Mouse (Mus musculus) MEL (cell line): ENCODE measurements around the gene Tex35. TPM values are rescaled to one million over a fixed set of nuclear protein-coding genes. Genes with fewer than 3 reads are reported as not detected.
A peak's percentile ranks its signal among the peaks of the same experiment; 100 is the strongest.

Source experiments
- DNase-seq: peaks from one replicate; pipeline ENCODE4 v3.0.0; 2011; ENCODE audit warnings: low read depth, low spot score
- H3K27ac ChIP-seq: 2 replicates; pipeline ENCODE4 v1.5.1; 2012; ENCODE audit warnings: low read depth, mild to moderate bottlenecking, control low read depth, low read length, moderate library complexity; ENCODE audit not compliant: control insufficient read depth
- H3K27me3 ChIP-seq, 2 experiments: fragments of 150-350 bp in 1 of 2; sonication (generic) in 1 of 2; 2 replicates each; pipeline ENCODE4 v1.6.1; 2012; ENCODE audit warnings: low read length in 2 of 2, mild to moderate bottlenecking in 2 of 2, improper control_type of control experiment in 1 of 2, moderate library complexity in 1 of 2; ENCODE audit not compliant: insufficient read depth in 2 of 2, control insufficient read depth in 1 of 2
- H3K36me3 ChIP-seq, 2 experiments: 2 replicates each; pipeline ENCODE4 v1.6.1; 2012 to 2014; ENCODE audit warnings: low read length in 2 of 2, improper control_type of control experiment in 1 of 2, inconsistent platforms in 1 of 2, mild to moderate bottlenecking in 1 of 2; ENCODE audit not compliant: insufficient read depth in 2 of 2, control insufficient read depth in 1 of 2
- H3K4me1 ChIP-seq, 2 experiments: fragments of 150-350 bp in 1 of 2; sonication (generic) in 1 of 2; 2 replicates each; pipeline ENCODE4 v1.6.1; 2012; ENCODE audit warnings: low read length in 2 of 2, improper control_type of control experiment in 1 of 2, mild to moderate bottlenecking in 1 of 2; ENCODE audit not compliant: insufficient read depth in 2 of 2, control insufficient read depth in 1 of 2
- H3K4me3 ChIP-seq, 2 experiments: fragments of 150-350 bp in 1 of 2; sonication (generic) in 1 of 2; 2 replicates each; pipeline ENCODE4 v1.5.1; 2012; ENCODE audit warnings: low read depth in 2 of 2, low read length in 2 of 2, mild to moderate bottlenecking in 2 of 2, moderate library complexity in 2 of 2, control low read depth in 1 of 2, improper control_type of control experiment in 1 of 2; ENCODE audit not compliant: control insufficient read depth in 1 of 2, insufficient read depth in 1 of 2
- H3K79me2 ChIP-seq: 2 replicates; pipeline ENCODE4 v1.6.1; 2012; ENCODE audit warnings: mild to moderate bottlenecking, low read length, moderate library complexity; ENCODE audit not compliant: control insufficient read depth, poor library complexity, insufficient read depth
- H3K9ac ChIP-seq: 2 replicates; pipeline ENCODE4 v1.6.1; 2012; ENCODE audit warnings: low read depth, mild to moderate bottlenecking, control low read depth, low read length, moderate library complexity; ENCODE audit not compliant: control insufficient read depth, poor library complexity, severe bottlenecking
- H3K9me3 ChIP-seq: fragments of 150-350 bp; sonication (generic); replicated peaks from 2 replicates; pipeline ENCODE4 v1.6.1; 2012; ENCODE audit warnings: mild to moderate bottlenecking, low read length, improper control_type of control experiment, moderate library complexity; ENCODE audit not compliant: insufficient read depth
- BHLHE40 ChIP-seq: IDR thresholded peaks from 2 replicates; pipeline ENCODE4 v1.6.1; 2012; ENCODE audit warnings: low read depth, mild to moderate bottlenecking, inconsistent platforms, low read length, improper control_type of control experiment, borderline replicate concordance
- CHD1 ChIP-seq: IDR thresholded peaks from 2 replicates; pipeline ENCODE4 v1.6.1; 2012; ENCODE audit warnings: low read depth, mild to moderate bottlenecking, inconsistent platforms, low read length, improper control_type of control experiment
- CHD2 ChIP-seq: IDR thresholded peaks from 2 replicates; pipeline ENCODE4 v1.6.1; 2011; ENCODE audit warnings: low read length, improper control_type of control experiment
- CTCF ChIP-seq, 3 experiments: IDR thresholded peaks in 2 of 3; conservative IDR thresholded peaks in 1 of 3; 2 replicates each; pipeline ENCODE4 v1.5.1; 2011 to 2012; ENCODE audit warnings: low read length in 3 of 3, low read depth in 2 of 3, mild to moderate bottlenecking in 2 of 3, improper control_type of control experiment in 1 of 3, inconsistent platforms in 1 of 3, mixed read lengths in 1 of 3, moderate library complexity in 1 of 3; ENCODE audit not compliant: control insufficient read depth in 1 of 3, insufficient read depth in 1 of 3, poor library complexity in 1 of 3, severe bottlenecking in 1 of 3
- ELF1 ChIP-seq: IDR thresholded peaks from 2 replicates; pipeline ENCODE4 v1.6.1; 2014; ENCODE audit warnings: low read depth, mild to moderate bottlenecking, inconsistent platforms, low read length, improper control_type of control experiment, moderate library complexity
- EP300 ChIP-seq, 2 experiments: IDR thresholded peaks; 2 replicates each; pipeline ENCODE4 v1.6.1; 2011; ENCODE audit warnings: improper control_type of control experiment in 2 of 2, low read length in 2 of 2, low read depth in 1 of 2, mild to moderate bottlenecking in 1 of 2
- GABPA ChIP-seq: IDR thresholded peaks from 2 replicates; pipeline ENCODE4 v1.6.1; 2012; ENCODE audit warnings: low read depth, mild to moderate bottlenecking, inconsistent platforms, low read length, improper control_type of control experiment, moderate library complexity
- GATA1 ChIP-seq: IDR thresholded peaks from 2 replicates; pipeline ENCODE4 v1.6.1; 2011; ENCODE audit warnings: low read depth, low read length, improper control_type of control experiment
- HCFC1 ChIP-seq: IDR thresholded peaks from 2 replicates; pipeline ENCODE4 v1.6.1; 2012; ENCODE audit warnings: low read depth, mild to moderate bottlenecking, inconsistent platforms, low read length, improper control_type of control experiment, moderate library complexity
- KAT2A ChIP-seq: conservative IDR thresholded peaks from 2 replicates; pipeline ENCODE4 v1.6.1; 2012; ENCODE audit warnings: low read depth, low read length, improper control_type of control experiment, inconsistent platforms
- MAX ChIP-seq: IDR thresholded peaks from 2 replicates; pipeline ENCODE4 v1.6.1; 2011; ENCODE audit warnings: low read length, improper control_type of control experiment
- MAZ ChIP-seq: IDR thresholded peaks from 2 replicates; pipeline ENCODE4 v1.6.1; 2012; ENCODE audit warnings: low read depth, mild to moderate bottlenecking, inconsistent platforms, low read length, improper control_type of control experiment
- MEF2A ChIP-seq: IDR thresholded peaks from 2 replicates; pipeline ENCODE4 v1.6.1; 2014; ENCODE audit warnings: low read depth, mild to moderate bottlenecking, inconsistent platforms, low read length, improper control_type of control experiment; ENCODE audit not compliant: poor library complexity, insufficient replicate concordance, severe bottlenecking; ENCODE audit errors: extremely low read depth
- MYB ChIP-seq: IDR thresholded peaks from 2 replicates; pipeline ENCODE4 v1.6.1; 2011; ENCODE audit warnings: mild to moderate bottlenecking, low read depth, low read length, improper control_type of control experiment
- MYC ChIP-seq: IDR thresholded peaks from 2 replicates; pipeline ENCODE4 v1.6.1; 2011; ENCODE audit warnings: low read depth, mild to moderate bottlenecking, low read length, improper control_type of control experiment, moderate library complexity
- NELFE ChIP-seq: IDR thresholded peaks from 2 replicates; pipeline ENCODE4 v1.6.1; 2011; ENCODE audit warnings: low read depth, low read length, improper control_type of control experiment
- NRF1 ChIP-seq: IDR thresholded peaks from 2 replicates; pipeline ENCODE4 v1.6.1; 2014; ENCODE audit warnings: low read depth, mild to moderate bottlenecking, inconsistent platforms, low read length, improper control_type of control experiment, moderate library complexity; ENCODE audit not compliant: poor library complexity, insufficient read depth, severe bottlenecking
- POLR2AphosphoS2 ChIP-seq: IDR thresholded peaks from 2 replicates; pipeline ENCODE4 v1.6.1; 2011; ENCODE audit warnings: low read length, improper control_type of control experiment
- POLR2AphosphoS5 ChIP-seq: IDR thresholded peaks from 2 replicates; pipeline ENCODE4 v1.6.1; 2012; ENCODE audit warnings: low read depth, borderline replicate concordance, mild to moderate bottlenecking, inconsistent platforms, low read length, moderate library complexity, mixed read lengths
- RAD21 ChIP-seq: IDR thresholded peaks from 2 replicates; pipeline ENCODE4 v1.6.1; 2011; ENCODE audit warnings: mild to moderate bottlenecking, low read depth, low read length, improper control_type of control experiment
- SMC3 ChIP-seq: IDR thresholded peaks from 2 replicates; pipeline ENCODE4 v1.6.1; 2011; ENCODE audit warnings: low read depth, low read length, improper control_type of control experiment
- TAL1 ChIP-seq: IDR thresholded peaks from 2 replicates; pipeline ENCODE4 v1.6.1; 2012; ENCODE audit warnings: mild to moderate bottlenecking, inconsistent platforms, low read length, moderate library complexity, mixed read lengths
- TBP ChIP-seq: IDR thresholded peaks from 2 replicates; pipeline ENCODE4 v1.8.0; 2011; ENCODE audit warnings: low read depth, low read length, improper control_type of control experiment
- TCF12 ChIP-seq: IDR thresholded peaks from 2 replicates; pipeline ENCODE4 v1.6.1; 2014; ENCODE audit warnings: low read depth, mild to moderate bottlenecking, inconsistent platforms, low read length, improper control_type of control experiment, moderate library complexity
- UBTF ChIP-seq: IDR thresholded peaks from 2 replicates; pipeline ENCODE4 v1.6.1; 2012; ENCODE audit warnings: low read depth, mild to moderate bottlenecking, inconsistent platforms, low read length, improper control_type of control experiment, moderate library complexity, borderline replicate concordance; ENCODE audit not compliant: insufficient read depth
- USF1 ChIP-seq: IDR thresholded peaks from 2 replicates; pipeline ENCODE4 v1.6.1; 2014; ENCODE audit warnings: low read depth, mild to moderate bottlenecking, inconsistent platforms, low read length, improper control_type of control experiment, moderate library complexity
- USF2 ChIP-seq, 2 experiments: IDR thresholded peaks; 2 replicates each; pipeline ENCODE4 v1.6.1; 2011 to 2012; ENCODE audit warnings: improper control_type of control experiment in 2 of 2, low read length in 2 of 2, borderline replicate concordance in 1 of 2, inconsistent platforms in 1 of 2, low read depth in 1 of 2, mild to moderate bottlenecking in 1 of 2; ENCODE audit not compliant: insufficient read depth in 1 of 2
- ZKSCAN1 ChIP-seq: IDR thresholded peaks from 2 replicates; pipeline ENCODE4 v1.6.1; 2012; ENCODE audit warnings: low read depth, mild to moderate bottlenecking, inconsistent platforms, low read length, improper control_type of control experiment, moderate library complexity
- ZMIZ1 ChIP-seq: IDR thresholded peaks from 2 replicates; pipeline ENCODE4 v1.6.1; 2012; ENCODE audit warnings: low read depth, mild to moderate bottlenecking, inconsistent platforms, low read length, improper control_type of control experiment, moderate library complexity
- ZNF384 ChIP-seq: IDR thresholded peaks from 2 replicates; pipeline ENCODE4 v1.6.1; 2012; ENCODE audit warnings: low read depth, mild to moderate bottlenecking, inconsistent platforms, low read length, improper control_type of control experiment
- polyA plus RNA-seq, 2 experiments: library from polyadenylated mRNA; stranded (reverse) in 1 of 2; unstranded in 1 of 2; fragments of >175 nt in 1 of 2; fragments of >200 nt in 1 of 2; gene quantifications; 2 replicates each; pipeline versions ENCODE4 v1.2.1 to v1.2.4; 2012; ENCODE audit warnings: low replicate concordance in 2 of 2, low read depth in 1 of 2; ENCODE audit not compliant: insufficient read length in 2 of 2, insufficient read depth in 1 of 2, missing spikeins in 1 of 2
- total RNA-seq: library from RNA; depleted of rRNA; stranded (reverse); fragments of 300-350 nt; gene quantifications from 2 replicates; pipeline ENCODE4 v1.2.3, GENCODE M21; 2012

The Tex35 gene
- total and polyA plus RNA-seq, 3 experiments, result not detected

DNA sequence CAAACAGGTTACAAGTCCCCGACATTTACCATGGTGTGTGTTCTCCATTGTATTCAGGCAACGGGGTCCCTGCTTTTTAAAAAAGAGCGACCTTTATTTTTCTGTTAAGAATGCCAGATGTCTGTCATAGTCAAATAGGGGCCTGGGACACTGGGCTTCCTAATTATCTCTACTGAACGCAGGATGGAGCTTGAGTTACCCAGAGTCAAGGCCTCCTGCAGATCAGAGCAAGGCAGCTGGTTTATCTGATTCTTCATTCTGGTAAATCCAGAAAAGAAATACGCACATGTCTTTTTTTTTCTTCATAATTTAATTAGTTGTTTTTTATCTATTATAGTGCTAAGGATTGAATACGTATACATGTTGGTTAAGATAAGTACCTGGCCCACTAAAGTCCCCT, 52.6 kb downstream of the Tex35 start:
- Histone ChIP-seq H3K27ac (peak overlapping the region; percentile 35), H3K4me3 (no peak overlapping the region), H3K9ac (no peak overlapping the region), H3K4me1 (peaks cover 4 to 12% of the 10 kb centered on the region in 2 experiments), H3K27me3 (no peaks in the 10 kb centered on the region), H3K79me2 (no peaks in the 10 kb centered on the region), H3K9me3 (no peaks in the 10 kb centered on the region), H3K36me3 (peaks cover 0 to 16% of the 10 kb centered on the region in 2 experiments; a peak in 2 of 4 replicates)
- TF ChIP-seq NRF1 (no peak), KAT2A (no peak), ZNF384 (peak; percentile 52), TCF12 (0 out of 2 replicates have a peak, but pooled peaks have one; percentile 24), ZMIZ1 (no peak), GATA1 (0 out of 2 replicates have a peak, but pooled peaks have one; percentile 31)
- peak; percentile 46 for DNase-seq

DNA sequence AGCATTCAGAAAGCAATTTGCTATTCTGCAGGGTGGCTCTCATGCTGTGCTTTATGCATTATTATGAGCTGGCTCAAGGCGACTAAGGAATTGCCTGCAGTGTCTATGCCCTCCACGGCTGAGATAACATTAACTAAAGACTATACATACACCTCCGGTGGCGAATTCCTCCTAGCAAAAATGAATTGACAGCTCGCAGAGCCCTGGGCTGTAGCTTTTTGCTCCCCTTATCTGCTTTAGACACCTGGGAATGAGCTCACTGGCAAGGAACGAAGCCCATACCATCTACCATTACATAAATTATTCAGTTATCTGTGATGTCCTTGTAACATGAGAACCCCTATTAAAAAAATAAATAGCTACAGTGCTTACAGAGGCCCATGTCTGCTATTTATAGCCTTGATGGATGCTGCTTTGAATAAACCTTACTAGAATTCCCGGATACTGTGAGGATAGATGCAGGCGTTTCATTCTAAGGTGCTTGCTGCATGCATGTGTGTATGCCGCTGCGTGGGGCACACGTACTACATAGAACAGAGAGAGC, 53.1 kb downstream of the Tex35 start:
- Histone ChIP-seq H3K4me3 (no peak overlapping the region), H3K4me1 (peaks cover 4 to 12% of the 10 kb centered on the region in 2 experiments), H3K27me3 (no peaks in the 10 kb centered on the region), H3K27ac (peak overlapping the region; percentile 35), H3K9me3 (no peaks in the 10 kb centered on the region), H3K9ac (no peak overlapping the region), H3K36me3 (peaks cover 0 to 16% of the 10 kb centered on the region in 2 experiments; a peak in 2 of 4 replicates), H3K79me2 (no peaks in the 10 kb centered on the region)
- DNase-seq, result peak; percentile 90
- TF ChIP-seq GABPA (no peak), MYB (no peak), UBTF (no peak), USF1 (no peak), ELF1 (no peak), BHLHE40 (no peak), CHD2 (no peak), POLR2AphosphoS5 (no peak), TBP (0 out of 2 replicates have a peak, but pooled peaks have one; percentile 30), TAL1 (peak; percentile 92), NELFE (no peak), MYC (no peak), MAZ (no peak), MEF2A (peak; percentile 81; the same call in 1 of the 2 replicates), ZKSCAN1 (no peak), USF2 (IDR thresholded peaks at IDR 0.05; ENCODE audit: borderline replicate concordance in 1 of 2, insufficient read depth in 1 of 2, low read depth in 1 of 2, low read length in 2 of 2) (no peak), RAD21 (no peak), SMC3 (no peak), ZNF384 (peak; percentile 57; the same call in 1 of the 2 replicates), TCF12 (peak; percentile 77), GATA1 (peak; percentile 76), HCFC1 (no peak), MAX (no peak), CTCF (IDR thresholded peaks at IDR 0.05 in 2 of 3, conservative IDR thresholded peaks at IDR 0.05 in 1 of 3; ENCODE audit: control insufficient read depth in 1 of 3, insufficient read depth in 1 of 3, low read depth in 2 of 3, low read length in 3 of 3, poor library complexity in 1 of 3, severe bottlenecking in 1 of 3) (no peak), EP300 (IDR thresholded peaks at IDR 0.05; ENCODE audit: low read depth in 1 of 2, low read length in 2 of 2) (peak; percentile 73 to 76), CHD1 (no peak), KAT2A (no peak), POLR2AphosphoS2 (no peak)
